ENCODE assay signal across 8 mouse cellular contexts in the genomic region with DNA sequence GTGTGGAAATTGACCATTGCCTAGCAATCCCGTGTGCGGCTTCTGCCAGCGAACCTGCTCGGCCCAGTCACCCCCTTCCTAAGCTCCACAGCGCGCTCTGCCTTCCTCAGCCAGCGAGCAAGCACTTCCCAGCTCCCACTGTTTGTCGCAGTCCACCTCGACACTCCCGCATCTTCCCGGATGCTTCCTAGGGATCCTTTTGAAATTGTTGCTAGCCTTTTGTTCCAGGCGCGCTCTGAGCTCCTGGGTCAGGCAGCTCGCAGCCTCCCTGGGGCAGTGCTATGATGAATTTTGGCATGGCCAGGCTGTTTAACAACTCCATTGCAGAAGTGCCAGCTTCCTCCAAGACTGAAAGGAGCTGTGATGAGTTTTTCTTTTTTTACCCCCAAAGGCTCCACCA.
DNase-seq lines count a peak whose midpoint lies in the region; ATAC-seq and TF ChIP-seq lines count a peak whose summit lies in the region.
"Had no signal": no experiment of that assay in that cellular context is flagged by ENCODE, and none has a peak within 500 bp of the region (broad histone marks: within the 10 kb centered on the region; RNA-seq: fewer than 3 reads in every experiment).

No protein-coding gene starts in this region.

- no peaks in the 10 kb centered on the region for H3K36me3 ChIP-seq in kidney, postnatal 0 days (ENCODE audit: insufficient read depth, low read length)
- H3K36me3 ChIP-seq in forebrain, postnatal 0 days (ENCODE audit: insufficient read depth): no peaks in the 10 kb centered on the region
- H3K36me3 ChIP-seq in midbrain, embryonic 11.5 days (ENCODE audit: control insufficient read depth, insufficient read depth, low read length): no peaks in the 10 kb centered on the region

- H3K27ac ChIP-seq in kidney, postnatal 0 days: no peak overlapping the region
- H3K27ac ChIP-seq in forebrain, postnatal 0 days (ENCODE audit: low read depth, low read length): no peak overlapping the region
- H3K27ac ChIP-seq in midbrain, embryonic 11.5 days (ENCODE audit: low read depth, low read length): peak overlapping the region; percentile 51; the same call in 1 of the 2 replicates
- H3K27ac ChIP-seq: macrophage had no signal

- no peak for ATAC-seq in kidney, postnatal 0 days (replicated peaks; ENCODE audit: low FRiP score, low read depth)
- ATAC-seq in forebrain, postnatal 0 days: no peak
- ATAC-seq in midbrain, embryonic 11.5 days (ENCODE audit: low FRiP score): 0 out of 2 replicates have a peak, but pooled peaks have one; percentile 24
- ATAC-seq in megakaryocyte progenitor cell, adult 5-6 weeks (replicated peaks; ENCODE audit: poor library complexity): no peak

- H3K9ac ChIP-seq in kidney, postnatal 0 days (ENCODE audit: low read depth, low read length): no peak overlapping the region
- peak overlapping the region; percentile 37; the same call in 1 of the 2 replicates for H3K9ac ChIP-seq in forebrain, postnatal 0 days
- H3K9ac ChIP-seq in midbrain, embryonic 11.5 days (ENCODE audit: low read length): peak overlapping the region; percentile 44

- DNase-seq in kidney, postnatal 0 days (ENCODE audit: low spot score): peak; percentile 17
- no peak for DNase-seq in kidney, adult 8-10 months
- peak; percentile 73 for DNase-seq in embryo, embryonic 10 days (ENCODE audit: low spot score)
- peak; percentile 49 for DNase-seq in forebrain, postnatal 0 days
- DNase-seq in midbrain, embryonic 11.5 days (ENCODE audit: low spot score, missing footprints): peak; percentile 90
- no peak for DNase-seq in c-Kit-positive CD71-positive TER-119-positive erythroid progenitor cells, embryonic 14.5 days (ENCODE audit: low spot score)

- no peak overlapping the region for H3K4me3 ChIP-seq in kidney, postnatal 0 days (replicated peaks; ENCODE audit: low read depth, low read length)
- H3K4me3 ChIP-seq in forebrain, postnatal 0 days (ENCODE audit: low read depth, low read length): peak overlapping the region; percentile 11
- H3K4me3 ChIP-seq in midbrain, embryonic 11.5 days (ENCODE audit: low read depth, low read length): peak overlapping the region; percentile 19

- H3K27me3 ChIP-seq in kidney, postnatal 0 days (ENCODE audit: insufficient read depth, low read length): no peaks in the 10 kb centered on the region
- peaks cover 4% of the 10 kb centered on the region; the same call in 1 of the 2 replicates for H3K27me3 ChIP-seq in forebrain, postnatal 0 days (ENCODE audit: insufficient read depth, low read length)
- H3K27me3 ChIP-seq in midbrain, embryonic 11.5 days (ENCODE audit: control insufficient read depth, insufficient read depth, low read length): peaks cover 2% of the 10 kb centered on the region; the same call in 1 of the 2 replicates

- H3K4me1 ChIP-seq in kidney, postnatal 0 days (replicated peaks; ENCODE audit: insufficient read depth, low read length): no peaks in the 10 kb centered on the region
- peaks cover 3% of the 10 kb centered on the region; the same call in 1 of the 2 replicates for H3K4me1 ChIP-seq in forebrain, postnatal 0 days (ENCODE audit: insufficient read depth)
- H3K4me1 ChIP-seq in midbrain, embryonic 11.5 days (ENCODE audit: control insufficient read depth, insufficient read depth, low read length): peaks cover 23% of the 10 kb centered on the region

- 2% methylated on average over 14 of the region's 14 CpGs for WGBS in kidney, postnatal 0 days
- under 1% methylated on average over 14 of the region's 14 CpGs for WGBS in forebrain, postnatal 0 days
- WGBS in midbrain, embryonic 11.5 days: 0% methylated on average over 14 of the region's 14 CpGs

- H3K9me3 ChIP-seq in kidney, postnatal 0 days (replicated peaks; ENCODE audit: low read length): no peaks in the 10 kb centered on the region
- no peaks in the 10 kb centered on the region for H3K9me3 ChIP-seq in forebrain, postnatal 0 days (ENCODE audit: low read length)
- H3K9me3 ChIP-seq in midbrain, embryonic 11.5 days (ENCODE audit: control insufficient read depth, low read length): no peaks in the 10 kb centered on the region

- H3K4me2 ChIP-seq in kidney, postnatal 0 days (ENCODE audit: low read length): peak overlapping the region; percentile 46
- H3K4me2 ChIP-seq in forebrain, postnatal 0 days (ENCODE audit: low read depth): peak overlapping the region; percentile 43
- peak overlapping the region; percentile 45 for H3K4me2 ChIP-seq in midbrain, embryonic 11.5 days

- TF ChIP-seq CTCF in kidney, postnatal 0 days (IDR thresholded peaks at IDR 0.05; ENCODE audit: low read depth): 0 out of 2 replicates have a peak, but pooled peaks have one; percentile 2
- peak; percentile 32 for TF ChIP-seq CTCF in forebrain, postnatal 0 days (IDR thresholded peaks at IDR 0.05; ENCODE audit: low read depth)

Comparison
In these comparisons a context has a peak if more than half of its experiments do, and no peak if none do; other contexts are left out.
1. DNase-seq: peak in kidney, postnatal 0 days (single experiment), embryo, embryonic 10 days (single experiment), forebrain, postnatal 0 days (single experiment) and midbrain, embryonic 11.5 days (single experiment); none in kidney, adult 8-10 months (0 of 2) and c-Kit-positive CD71-positive TER-119-positive erythroid progenitor cells, embryonic 14.5 days (single experiment).
2. Peak in every context shown above with its lines, with median percentiles within 50 percentile points of each other: H3K4me2 ChIP-seq.